Mouse (Mus musculus): ENCODE results near the gene Cfap77. TPM values are rescaled to one million over a fixed set of nuclear protein-coding genes. Genes with fewer than 3 reads are reported as not detected.
A peak's percentile ranks its signal among the peaks of the same experiment; 100 is the strongest.

The Cfap77 gene
- polyA plus RNA-seq, 1 experiment from 2014 or later: 0.25 TPM

- Histone ChIP-seq H3K4me2 (no peak overlapping the region), H3K9ac (no peak overlapping the region), H3K9me3 (replicated peaks) (no peaks in the 10 kb centered on the region), H3K27me3 (peaks cover 85% of the 10 kb centered on the region), H3K4me3 (no peak overlapping the region), H3K36me3 (ENCODE audit: poor library complexity, severe bottlenecking) (no peaks in the 10 kb centered on the region), H3K27ac (no peak overlapping the region), H3K4me1 (peaks cover 30% of the 10 kb centered on the region)
- ATAC-seq: no peak
- 48% methylated on average over 4 of the region's 4 CpGs for WGBS
These were observed 76.4 kb downstream of the Cfap77 start for GRCm38 (mm10) chr2:28978461-28978860.

- H3K27me3 ChIP-seq: peaks cover 85% of the 10 kb centered on the region
- H3K36me3 ChIP-seq (ENCODE audit: poor library complexity, severe bottlenecking): no peaks in the 10 kb centered on the region
- 9% methylated on average over 7 of the region's 7 CpGs for WGBS
- H3K4me1 ChIP-seq: peaks cover 30% of the 10 kb centered on the region
- H3K4me2 ChIP-seq: no peak overlapping the region
- no peak overlapping the region for H3K27ac ChIP-seq
- 0 out of 2 replicates have a peak, but pooled peaks have one; percentile 58 for ATAC-seq
- H3K4me3 ChIP-seq: no peak overlapping the region
- H3K9ac ChIP-seq: no peak overlapping the region
- no peaks in the 10 kb centered on the region for H3K9me3 ChIP-seq (replicated peaks)
These were observed 78.2 kb downstream of the Cfap77 start for GRCm38 (mm10) chr2:28976635-28977034.

- H3K4me1 ChIP-seq: peaks cover 29% of the 10 kb centered on the region
- H3K9me3 ChIP-seq (replicated peaks): no peaks in the 10 kb centered on the region
- no peak overlapping the region for H3K27ac ChIP-seq
- ATAC-seq: no peak
- H3K9ac ChIP-seq: no peak overlapping the region
- peaks cover 86% of the 10 kb centered on the region for H3K27me3 ChIP-seq
- no peak overlapping the region for H3K4me2 ChIP-seq
- H3K4me3 ChIP-seq: no peak overlapping the region
- no peaks in the 10 kb centered on the region for H3K36me3 ChIP-seq (ENCODE audit: poor library complexity, severe bottlenecking)
- WGBS: 63% methylated on average over 5 of the region's 5 CpGs
These were observed 79.3 kb downstream of the Cfap77 start for GRCm38 (mm10) chr2:28975604-28976003.

- 37% methylated on average over 6 of the region's 6 CpGs for WGBS
- peaks cover 89% of the 10 kb centered on the region for H3K27me3 ChIP-seq
- peaks cover 29% of the 10 kb centered on the region for H3K4me1 ChIP-seq
- ATAC-seq: no peak
- no peaks in the 10 kb centered on the region for H3K9me3 ChIP-seq (replicated peaks)
- H3K4me3 ChIP-seq: no peak overlapping the region
- no peak overlapping the region for H3K4me2 ChIP-seq
- H3K36me3 ChIP-seq (ENCODE audit: poor library complexity, severe bottlenecking): no peaks in the 10 kb centered on the region
- H3K9ac ChIP-seq: no peak overlapping the region
- no peak overlapping the region for H3K27ac ChIP-seq
These were observed 80.3 kb downstream of the Cfap77 start for GRCm38 (mm10) chr2:28974520-28974919.

- Histone ChIP-seq H3K27ac (no peak overlapping the region), H3K4me2 (no peak overlapping the region), H3K9me3 (replicated peaks) (no peaks in the 10 kb centered on the region), H3K27me3 (peaks cover 91% of the 10 kb centered on the region), H3K36me3 (ENCODE audit: poor library complexity, severe bottlenecking) (no peaks in the 10 kb centered on the region), H3K4me3 (no peak overlapping the region), H3K9ac (no peak overlapping the region; the same call in 1 of the 2 replicates), H3K4me1 (peaks cover 29% of the 10 kb centered on the region)
- ATAC-seq: no peak
- WGBS: 33% methylated on average over 15 of the region's 15 CpGs
These were observed 80.9 kb downstream of the Cfap77 start for GRCm38 (mm10) chr2:28973832-28974450.

GRCm38 (mm10) chr2:28970424-28970823 lies 84.4 kb downstream of the Cfap77 start:
- H3K4me3 ChIP-seq: no peak overlapping the region
- 48% methylated on average over 14 of the region's 14 CpGs for WGBS
- no peaks in the 10 kb centered on the region for H3K36me3 ChIP-seq (ENCODE audit: poor library complexity, severe bottlenecking)
- H3K9me3 ChIP-seq (replicated peaks): no peaks in the 10 kb centered on the region
- no peak overlapping the region for H3K27ac ChIP-seq
- peaks cover 39% of the 10 kb centered on the region for H3K4me1 ChIP-seq
- peaks cover 80% of the 10 kb centered on the region for H3K27me3 ChIP-seq
- H3K4me2 ChIP-seq: no peak overlapping the region
- no peak for ATAC-seq
- no peak overlapping the region for H3K9ac ChIP-seq

- Histone ChIP-seq H3K27me3 (peaks cover 62% of the 10 kb centered on the region), H3K4me3 (no peak overlapping the region), H3K4me2 (no peak overlapping the region), H3K9me3 (replicated peaks) (no peaks in the 10 kb centered on the region), H3K9ac (no peak overlapping the region), H3K27ac (no peak overlapping the region), H3K4me1 (peaks cover 23% of the 10 kb centered on the region), H3K36me3 (ENCODE audit: poor library complexity, severe bottlenecking) (no peaks in the 10 kb centered on the region)
- 87% methylated on average over 1 of the region's 1 CpGs for WGBS
- no peak for ATAC-seq
These were observed 86.6 kb downstream of the Cfap77 start for GRCm38 (mm10) chr2:28968278-28968677.

GRCm38 (mm10) chr2:28966151-28966795 lies 88.6 kb downstream of the Cfap77 start:
- WGBS: 30% methylated on average over 14 of the region's 14 CpGs
- H3K36me3 ChIP-seq (ENCODE audit: poor library complexity, severe bottlenecking): no peaks in the 10 kb centered on the region
- 0 out of 2 replicates have a peak overlapping the region, but pooled peaks have one; percentile 8 for H3K4me2 ChIP-seq
- ATAC-seq: no peak
- H3K9me3 ChIP-seq (replicated peaks): no peaks in the 10 kb centered on the region
- no peak overlapping the region for H3K27ac ChIP-seq
- H3K9ac ChIP-seq: no peak overlapping the region
- peaks cover 46% of the 10 kb centered on the region for H3K27me3 ChIP-seq
- H3K4me3 ChIP-seq: no peak overlapping the region
- peaks cover 23% of the 10 kb centered on the region for H3K4me1 ChIP-seq

- Histone ChIP-seq H3K36me3 (ENCODE audit: poor library complexity, severe bottlenecking) (no peaks in the 10 kb centered on the region), H3K9me3 (replicated peaks) (no peaks in the 10 kb centered on the region), H3K27ac (no peak overlapping the region), H3K4me3 (no peak overlapping the region), H3K9ac (no peak overlapping the region), H3K27me3 (peaks cover 22% of the 10 kb centered on the region), H3K4me2 (no peak overlapping the region), H3K4me1 (peaks cover 18% of the 10 kb centered on the region)
- 87% methylated on average over 6 of the region's 6 CpGs for WGBS
- ATAC-seq: no peak
These were observed 91.3 kb downstream of the Cfap77 start for GRCm38 (mm10) chr2:28963565-28963964.

- peaks cover 12% of the 10 kb centered on the region for H3K4me1 ChIP-seq
- no peak overlapping the region for H3K4me3 ChIP-seq
- H3K27me3 ChIP-seq: peaks cover 8% of the 10 kb centered on the region; the same call in 1 of the 2 replicates
- no peak overlapping the region for H3K4me2 ChIP-seq
- ATAC-seq: no peak
- no peak overlapping the region for H3K9ac ChIP-seq
- no peak overlapping the region for H3K27ac ChIP-seq
- H3K9me3 ChIP-seq (replicated peaks): no peaks in the 10 kb centered on the region
- H3K36me3 ChIP-seq (ENCODE audit: poor library complexity, severe bottlenecking): no peaks in the 10 kb centered on the region
- WGBS: 71% methylated on average over 5 of the region's 5 CpGs
These were observed 93.2 kb downstream of the Cfap77 start for GRCm38 (mm10) chr2:28961636-28962035.

- Histone ChIP-seq H3K4me2 (no peak overlapping the region), H3K9ac (no peak overlapping the region), H3K27ac (no peak overlapping the region), H3K9me3 (replicated peaks) (no peaks in the 10 kb centered on the region), H3K36me3 (ENCODE audit: poor library complexity, severe bottlenecking) (no peaks in the 10 kb centered on the region), H3K4me1 (peaks cover 7% of the 10 kb centered on the region), H3K4me3 (no peak overlapping the region), H3K27me3 (peaks cover 4% of the 10 kb centered on the region; the same call in 1 of the 2 replicates)
- 90% methylated on average over 15 of the region's 15 CpGs for WGBS
- ATAC-seq: no peak
These were observed 93.8 kb downstream of the Cfap77 start for GRCm38 (mm10) chr2:28961024-28961585.

- 82% methylated on average over 4 of the region's 4 CpGs for WGBS
- no peaks in the 10 kb centered on the region for H3K9me3 ChIP-seq (replicated peaks)
- H3K27ac ChIP-seq: no peak overlapping the region
- H3K4me1 ChIP-seq: 0 out of 2 replicates have a peak, but pooled peaks cover 2% of the 10 kb centered on the region
- no peaks in the 10 kb centered on the region for H3K36me3 ChIP-seq (ENCODE audit: poor library complexity, severe bottlenecking)
- no peak overlapping the region for H3K4me3 ChIP-seq
- H3K9ac ChIP-seq: no peak overlapping the region
- H3K4me2 ChIP-seq: no peak overlapping the region
- H3K27me3 ChIP-seq: no peaks in the 10 kb centered on the region; the same call in 1 of the 2 replicates
- no peak for ATAC-seq
These were observed 98.0 kb downstream of the Cfap77 start for GRCm38 (mm10) chr2:28956874-28957273.
